Mouse (Mus musculus): ENCODE measurements around the gene Tmem208.
"Not testable (repeated sequence)": the region's sequence is repeated elsewhere in the genome, so short reads cannot be mapped to it uniquely, and the experiment has no call there.

Tmem208 gene

GRCm38 (mm10) chr8:105326141-105326672 lies at the start of gene Tmem208, which contains the start of gene Lrrc29:
Gene Tmem208 (plus strand): TSS chr8:105326354.
Gene Lrrc29 (minus strand): TSS chr8:105326278.
- peak; percentile 97 for DNase-seq (ENCODE audit: low spot score)

GRCm38 (mm10) chr8:105278911-105279334 lies 47.2 kb upstream of the Tmem208 start:
- peak; percentile 58 for DNase-seq (ENCODE audit: low spot score)

GRCm38 (mm10) chr8:105280567-105280966 lies 45.6 kb upstream of the Tmem208 start:
- DNase-seq (ENCODE audit: low spot score), result no peak

- no peak for DNase-seq (ENCODE audit: low spot score)
Measured at GRCm38 (mm10) chr8:105281821-105282220, 44.3 kb upstream of the Tmem208 start.

GRCm38 (mm10) chr8:105282239-105282638 lies 43.9 kb upstream of the Tmem208 start:
- no peak for DNase-seq (ENCODE audit: low spot score)

GRCm38 (mm10) chr8:105283074-105283473 lies 43.1 kb upstream of the Tmem208 start:
- DNase-seq (ENCODE audit: low spot score), result no peak

- no peak for DNase-seq (ENCODE audit: low spot score)
Measured at GRCm38 (mm10) chr8:105285514-105285913, 40.6 kb upstream of the Tmem208 start.

- no peak for DNase-seq (ENCODE audit: low spot score)
Measured at GRCm38 (mm10) chr8:105286907-105287306, 39.2 kb upstream of the Tmem208 start.

- no peak for DNase-seq (ENCODE audit: low spot score)
Measured at GRCm38 (mm10) chr8:105288231-105288630, 37.9 kb upstream of the Tmem208 start.

- DNase-seq (ENCODE audit: low spot score), result peak; percentile 85
Measured at GRCm38 (mm10) chr8:105288958-105289732, 37.0 kb upstream of the Tmem208 start.

GRCm38 (mm10) chr8:105289805-105290460 lies 36.2 kb upstream of the Tmem208 start, which contains the start of gene 4931428F04Rik:
Gene 4931428F04Rik (minus strand): TSS chr8:105289864.
- no peak for DNase-seq (ENCODE audit: low spot score)

- peak; percentile 80 for DNase-seq (ENCODE audit: low spot score)
Measured at GRCm38 (mm10) chr8:105290554-105291314, 35.4 kb upstream of the Tmem208 start.

- DNase-seq (ENCODE audit: low spot score), result not testable (repeated sequence)
Measured at GRCm38 (mm10) chr8:105291364-105291763, 34.8 kb upstream of the Tmem208 start.

- DNase-seq (ENCODE audit: low spot score), result not testable (repeated sequence)
Measured at GRCm38 (mm10) chr8:105291802-105292201, 34.4 kb upstream of the Tmem208 start.

GRCm38 (mm10) chr8:105292471-105292870 lies 33.7 kb upstream of the Tmem208 start:
- no peak for DNase-seq (ENCODE audit: low spot score)

- no peak for DNase-seq (ENCODE audit: low spot score)
Measured at GRCm38 (mm10) chr8:105293405-105293804, 32.7 kb upstream of the Tmem208 start.

- DNase-seq (ENCODE audit: low spot score), result no peak
Measured at GRCm38 (mm10) chr8:105294776-105295175, 31.4 kb upstream of the Tmem208 start.

- DNase-seq (ENCODE audit: low spot score), result no peak
Measured at GRCm38 (mm10) chr8:105295256-105295655, 30.9 kb upstream of the Tmem208 start.

- DNase-seq (ENCODE audit: low spot score), result no peak
Measured at GRCm38 (mm10) chr8:105295895-105296573, 30.1 kb upstream of the Tmem208 start, which contains the start of gene Exoc3l. Gene Exoc3l (minus strand): TSS chr8:105296101.

- peak; percentile 79 for DNase-seq (ENCODE audit: low spot score)
Measured at GRCm38 (mm10) chr8:105297511-105298192, 28.5 kb upstream of the Tmem208 start, which contains the start of gene E2f4. Gene E2f4 (plus strand): TSS chr8:105297663.
